Mouse (Mus musculus): ENCODE results near the gene Bcl9. TPM values are rescaled to one million over a fixed set of nuclear protein-coding genes. Genes with fewer than 3 reads are reported as not detected.

Gene Bcl9
- total RNA-seq, 4 experiments from 2014 or later, result 43.1 to 54.8 (median 50.6) TPM

DNA sequence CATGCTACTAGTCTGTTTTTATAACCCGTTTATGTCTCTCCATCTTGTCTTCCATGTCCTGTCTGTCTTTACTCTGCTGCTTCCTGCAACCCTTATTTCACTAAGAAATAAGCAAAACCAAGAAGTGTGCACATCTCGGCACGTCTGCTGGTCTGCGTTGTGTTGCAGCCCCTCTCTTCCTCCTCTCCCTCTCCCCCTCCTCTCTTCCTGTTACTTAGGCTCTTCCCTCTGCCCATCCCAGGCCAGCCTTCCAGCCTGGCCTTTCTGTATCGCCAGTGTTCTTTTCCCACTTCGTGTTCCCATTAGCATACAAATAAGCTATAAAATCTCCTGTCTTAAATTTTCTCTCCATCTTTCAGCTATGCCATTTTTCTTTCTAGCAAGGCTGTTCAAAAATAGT is 117.2 kb downstream of the Bcl9 start:
- DNase-seq (ENCODE audit: low spot score in 2 of 2), result no peak

DNA sequence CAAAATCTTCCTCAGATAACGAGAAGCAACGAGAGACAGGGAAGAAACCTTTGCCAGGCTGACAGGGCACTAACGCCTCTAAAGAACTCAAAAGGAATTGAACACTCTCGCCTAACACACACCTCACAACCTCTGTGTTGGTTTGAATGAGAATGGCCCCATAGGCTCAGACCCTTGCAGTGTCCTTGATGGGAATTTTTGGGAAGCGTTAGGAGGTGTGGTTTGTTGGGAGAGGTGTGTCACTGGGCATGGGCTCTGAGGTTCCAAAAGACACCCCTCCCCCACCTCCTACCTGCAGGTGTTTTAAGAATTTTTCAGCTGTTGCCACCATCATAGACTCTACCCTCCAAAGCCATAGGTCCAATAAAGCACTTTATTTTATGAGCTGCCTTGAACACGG is 118.8 kb downstream of the Bcl9 start:
- no peak for DNase-seq (ENCODE audit: low spot score in 2 of 2)

DNA sequence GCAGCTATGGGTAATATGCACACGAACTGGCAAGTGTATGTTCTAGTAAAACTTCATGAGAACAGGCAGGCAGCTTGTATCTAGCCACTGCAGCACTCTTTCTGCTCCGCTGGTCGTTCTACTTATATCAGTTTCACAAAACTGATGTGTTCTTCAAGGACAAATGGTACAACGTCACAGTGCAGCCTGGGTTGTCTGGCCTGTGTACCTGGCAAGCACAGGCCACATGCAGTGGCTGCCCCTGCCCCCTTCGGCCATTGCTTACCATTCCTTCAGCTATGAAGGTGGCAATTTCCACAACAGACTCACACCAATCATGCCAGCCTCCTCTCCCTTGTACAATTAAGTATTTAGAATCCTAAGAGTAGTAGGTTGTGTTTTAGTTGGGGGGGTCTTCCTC is 125.1 kb downstream of the Bcl9 start:
- no peak for DNase-seq (ENCODE audit: low spot score in 2 of 2)

DNA sequence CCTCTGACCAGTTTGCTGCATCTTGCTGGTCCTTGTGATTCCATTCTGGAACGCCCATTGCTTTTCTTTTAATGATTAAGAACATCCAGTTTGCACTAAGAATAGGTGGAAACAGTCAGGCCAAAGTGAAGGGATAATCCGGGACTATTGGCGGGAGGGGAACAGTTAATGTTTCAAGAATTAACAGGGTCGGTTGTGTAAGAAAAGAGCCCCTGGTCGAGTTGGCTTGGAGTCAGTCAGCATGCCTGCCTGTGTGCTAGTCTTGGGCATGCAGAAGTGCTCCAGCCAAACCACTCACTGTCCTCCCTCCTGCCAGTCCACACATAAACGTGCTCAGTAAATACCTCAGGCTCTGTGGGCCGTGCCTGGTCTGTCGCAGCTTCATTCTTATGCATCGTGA is 125.5 kb downstream of the Bcl9 start:
- DNase-seq (ENCODE audit: low spot score in 2 of 2), result no peak

DNA sequence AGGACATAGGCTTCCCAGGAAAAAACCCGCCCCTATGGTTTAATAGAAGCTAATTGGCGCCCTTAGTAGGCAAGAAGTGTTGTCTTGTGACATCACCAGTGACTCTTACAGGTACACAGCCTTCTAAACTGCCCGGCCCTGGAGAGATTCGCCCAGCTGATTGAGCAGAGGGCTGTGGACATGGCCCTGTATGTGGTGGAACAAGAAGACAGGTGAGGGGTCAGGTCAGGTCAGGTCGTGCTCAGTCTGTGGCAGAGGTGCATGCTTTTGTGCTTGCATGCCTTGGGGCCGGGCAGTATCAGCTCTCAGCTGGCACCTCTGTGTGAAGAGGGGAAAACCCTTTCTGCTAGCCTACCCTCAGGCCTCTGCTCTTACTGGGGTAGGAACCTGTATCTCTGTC is 126.2 kb downstream of the Bcl9 start:
- no peak for DNase-seq (ENCODE audit: low spot score in 2 of 2)

DNA sequence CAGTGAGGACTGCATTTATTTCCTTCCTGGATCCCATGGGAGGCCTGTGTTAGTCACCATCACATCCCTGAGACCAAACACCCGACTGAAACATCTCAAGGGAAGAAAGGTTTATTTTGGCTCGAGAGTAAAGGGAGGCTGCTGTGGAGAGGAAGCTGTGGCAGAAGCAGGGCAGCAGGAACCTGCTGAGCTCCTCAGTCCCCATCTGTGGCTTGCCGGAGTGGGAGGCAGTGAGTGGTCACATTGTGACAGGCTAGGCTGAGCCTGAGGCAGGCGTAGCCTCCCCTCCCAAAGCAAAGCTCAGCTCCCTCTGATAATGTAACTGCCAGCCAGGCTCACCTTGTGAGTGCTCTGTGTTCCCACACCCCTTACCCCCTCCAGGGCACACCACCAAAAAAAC is 130.6 kb downstream of the Bcl9 start:
- DNase-seq (ENCODE audit: low spot score in 2 of 2), result no peak

DNA sequence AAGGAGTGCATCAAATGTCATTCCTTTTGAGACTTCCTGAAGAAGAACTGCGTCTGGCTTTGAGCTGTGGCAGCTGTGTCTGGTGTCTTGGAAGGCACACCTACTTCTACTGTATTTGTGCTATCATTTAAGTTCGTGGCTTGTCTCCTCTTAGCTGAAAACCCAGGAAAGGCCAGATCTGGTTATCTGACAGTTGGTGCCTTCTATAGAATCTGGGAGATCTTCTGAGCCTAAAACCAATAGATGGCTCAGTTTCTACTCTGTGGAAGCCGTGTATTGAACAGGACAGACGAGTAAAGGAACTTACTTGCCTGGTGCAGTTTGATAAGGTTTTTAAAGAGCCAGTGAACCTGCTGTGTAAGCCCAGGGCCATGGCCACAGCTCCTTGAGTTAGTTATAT is 133.2 kb downstream of the Bcl9 start:
- peak in 1 of 2 experiments; percentile 2 for DNase-seq (ENCODE audit: low spot score in 2 of 2)

DNA sequence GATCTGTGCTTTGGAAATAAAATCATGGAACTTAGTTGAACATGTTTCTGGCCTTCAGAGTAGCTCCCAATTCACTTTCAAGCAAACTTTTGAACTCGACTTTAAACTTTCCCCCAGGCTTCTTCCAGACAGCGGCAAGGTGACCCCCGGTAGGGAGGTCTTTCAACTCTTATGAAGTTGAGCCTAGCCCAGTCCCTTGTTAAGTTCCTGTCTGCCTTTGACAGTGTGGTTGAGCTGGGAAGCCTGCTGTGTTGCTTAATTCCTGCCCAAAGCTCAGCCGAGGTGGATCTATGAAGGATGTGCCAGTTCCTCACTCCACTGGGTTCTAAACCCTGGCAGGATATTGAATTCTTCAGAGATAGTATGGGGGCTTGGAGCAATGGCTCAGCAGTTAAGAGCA is 135.9 kb downstream of the Bcl9 start:
- peak in 1 of 2 experiments; percentile 1 for DNase-seq (ENCODE audit: low spot score in 2 of 2)

DNA sequence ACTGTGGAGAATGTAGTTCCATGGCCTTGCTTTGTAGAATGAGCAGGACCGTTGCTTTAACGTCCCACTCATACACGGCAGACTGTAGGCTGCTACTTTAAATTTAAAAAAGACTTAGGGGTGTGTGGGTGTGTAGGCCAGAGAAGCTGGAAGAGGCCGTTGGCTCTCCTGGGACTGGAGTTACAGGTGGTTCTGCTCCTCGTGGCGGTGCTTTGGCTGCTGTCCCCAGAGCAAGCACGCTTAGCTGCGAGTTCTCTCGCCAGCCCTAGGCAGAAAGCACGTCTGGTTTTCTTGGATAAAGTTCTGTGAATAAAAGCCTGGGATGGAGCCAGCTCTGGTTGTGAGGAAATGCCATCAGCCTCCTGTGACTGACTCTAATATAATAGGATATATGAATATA is 136.8 kb downstream of the Bcl9 start:
- peak in 1 of 2 experiments; percentile 48 for DNase-seq (ENCODE audit: low spot score in 2 of 2)

DNA sequence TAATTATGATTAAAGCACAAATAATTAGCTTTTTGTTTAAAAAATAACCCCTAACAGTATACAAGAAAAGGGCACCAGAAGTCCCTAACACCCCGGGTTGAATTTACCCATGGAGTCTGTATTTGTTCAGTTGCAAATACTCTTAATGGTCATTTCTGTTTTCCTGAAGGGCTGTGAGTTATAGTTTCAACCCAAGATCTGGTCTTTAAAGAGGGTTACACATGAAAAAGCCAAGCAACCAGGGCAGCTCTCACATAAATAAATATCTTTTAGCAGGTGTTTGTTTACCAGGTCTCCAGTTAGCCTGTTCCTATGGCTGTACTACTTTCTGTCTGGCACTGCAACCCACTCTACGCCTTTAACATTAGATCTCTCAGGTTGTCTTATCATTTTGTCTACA is 137.7 kb downstream of the Bcl9 start:
- DNase-seq (ENCODE audit: low spot score in 2 of 2), result no peak

DNA sequence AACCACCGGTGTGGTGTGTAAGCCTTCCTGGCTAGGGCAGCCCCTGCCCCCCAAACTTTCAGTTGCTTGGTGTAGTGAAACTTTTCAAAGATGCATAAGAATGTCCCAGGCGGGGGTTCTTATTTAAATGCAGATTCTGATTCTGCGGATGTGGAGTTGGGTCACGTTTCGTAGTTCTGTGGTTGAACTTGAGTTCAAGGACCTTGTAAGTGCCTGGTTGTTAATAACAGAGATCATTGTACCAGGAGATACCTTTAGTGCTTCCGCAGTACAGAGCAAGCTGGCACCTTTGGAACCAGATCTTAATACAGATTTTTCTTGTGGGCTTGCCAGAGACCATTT is 138.2 kb downstream of the Bcl9 start:
- DNase-seq (ENCODE audit: low spot score in 2 of 2), result no peak

DNA sequence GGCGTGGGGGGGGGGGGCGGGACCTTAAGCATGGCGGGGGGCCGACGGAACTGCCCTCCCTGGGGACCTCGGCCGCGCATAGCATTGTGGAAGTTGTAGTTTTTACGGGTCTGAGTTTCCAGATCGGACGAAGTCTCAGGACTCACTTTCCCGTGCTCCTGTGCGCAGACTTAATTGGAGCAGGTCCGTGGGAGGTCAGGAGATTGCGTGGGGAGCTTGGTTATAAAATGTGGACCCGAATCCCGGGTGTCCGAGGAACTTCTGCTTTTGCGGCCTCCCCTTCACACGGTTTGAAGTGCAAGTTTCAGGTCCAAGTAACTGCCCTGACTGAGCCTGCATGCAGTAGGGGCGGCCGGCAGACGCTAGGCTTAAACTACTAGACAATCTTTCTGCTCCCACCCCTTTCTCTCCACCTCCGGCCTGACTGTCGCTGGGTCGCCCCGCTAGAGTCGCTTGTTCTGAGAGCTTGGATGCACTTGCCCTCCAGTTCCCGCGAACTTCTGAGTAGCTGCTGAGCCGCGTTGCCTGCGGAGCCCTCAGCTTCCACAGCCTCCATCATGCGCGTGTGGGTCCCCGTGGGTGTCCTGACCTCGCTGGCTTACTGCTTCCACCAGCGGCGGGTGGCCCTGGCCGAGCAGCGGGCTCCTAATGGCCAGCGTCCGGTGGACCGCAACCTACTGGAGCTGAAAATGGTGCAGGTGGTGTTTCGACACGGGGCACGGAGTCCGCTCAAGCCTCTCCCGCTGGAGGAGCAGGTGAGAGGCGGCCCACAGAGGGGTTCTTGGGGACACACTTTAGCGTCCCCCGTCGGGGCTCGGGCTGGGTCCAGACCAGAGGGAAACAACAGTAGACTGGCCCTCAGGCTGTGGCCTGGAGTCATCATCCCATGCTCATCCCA is 138.9 kb downstream of the Bcl9 start, which contains the start of gene Acp6:
Gene Acp6 (plus strand): TSS at position 167 of the 898 bp plus-strand sequence.
- DNase-seq (ENCODE audit: low spot score in 2 of 2), result peak; percentile 79 to 93

DNA sequence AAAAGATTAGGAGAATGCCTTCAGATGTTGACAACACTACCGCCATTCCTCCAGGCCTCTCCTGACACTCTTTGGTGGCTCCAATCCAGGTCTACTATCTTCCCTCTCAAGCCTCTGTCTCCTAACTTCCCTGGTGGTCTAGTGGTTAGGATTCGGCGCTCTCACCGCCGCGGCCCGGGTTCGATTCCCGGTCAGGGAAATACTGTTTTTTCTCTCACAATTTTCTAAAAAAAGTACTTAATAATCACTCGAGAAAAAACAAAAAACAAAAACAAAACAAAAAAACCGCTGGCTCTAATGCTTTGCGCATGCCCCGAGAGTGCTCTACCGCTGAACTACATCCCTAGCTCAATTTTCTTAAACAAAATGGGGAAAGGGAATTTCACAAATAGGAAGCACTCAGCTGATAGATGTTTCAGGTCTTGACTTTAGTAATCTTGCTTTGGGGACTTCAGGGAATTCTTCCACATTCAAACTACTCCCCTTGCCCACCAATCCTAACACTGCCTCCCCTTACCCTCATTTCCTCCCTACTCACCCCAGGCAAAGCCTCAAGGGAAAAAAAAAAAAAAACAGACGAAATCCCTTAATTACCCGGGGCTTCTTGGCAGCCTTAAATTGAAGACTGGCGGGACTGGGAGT is 139.6 kb downstream of the Bcl9 start:
- DNase-seq (ENCODE audit: low spot score in 2 of 2), result peak; percentile 74 to 96

DNA sequence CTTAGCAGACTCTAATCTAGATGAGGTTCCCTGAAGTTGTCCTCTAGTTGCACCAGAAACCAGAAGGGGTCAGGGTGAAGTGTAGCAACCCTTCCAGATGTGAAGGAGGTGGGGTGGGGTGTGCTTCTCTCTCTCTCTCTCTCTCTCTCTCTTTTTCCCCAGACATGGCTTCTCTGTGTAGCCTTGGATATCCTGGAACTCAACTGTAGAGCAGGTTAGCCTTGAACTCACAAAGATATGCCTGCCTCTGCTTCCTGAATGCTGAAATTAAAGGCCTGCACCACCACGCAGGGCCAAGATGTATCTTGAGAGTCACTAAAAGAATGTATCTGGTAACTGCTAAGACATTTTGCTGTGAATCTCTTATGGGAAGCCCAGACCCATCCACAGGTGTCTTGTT is 140.4 kb downstream of the Bcl9 start:
- DNase-seq (ENCODE audit: low spot score in 2 of 2), result no peak

DNA sequence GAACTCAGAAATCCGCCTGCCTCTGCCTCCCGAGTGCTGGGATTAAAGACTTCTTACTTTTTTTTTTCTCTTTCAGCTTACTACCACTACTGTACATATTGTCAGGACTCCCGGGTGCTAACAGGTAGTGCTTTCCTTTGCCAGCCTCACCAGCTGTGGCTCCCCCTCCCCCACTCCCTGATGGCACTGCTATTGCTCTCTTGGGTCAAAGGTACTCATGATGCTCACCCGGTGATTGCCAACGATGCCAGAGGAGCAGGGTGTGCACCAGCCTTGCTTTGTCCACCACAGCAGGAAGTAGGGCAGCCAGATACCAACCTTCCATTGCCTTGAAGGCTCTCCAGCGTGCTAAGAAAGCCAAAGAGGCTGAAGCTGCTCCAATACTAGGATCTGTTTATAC is 141.3 kb downstream of the Bcl9 start:
- no peak for DNase-seq (ENCODE audit: low spot score in 2 of 2)

Other genes starting within 250 kb of the Bcl9 start
- gene Acp6, start 139.1 kb downstream of the Bcl9 start, total RNA-seq (2022), result 10 to 100 TPM; 23.2 to 35.5 (median 27.6) TPM
- gene Olfr1402, start 124.1 kb upstream of the Bcl9 start, total RNA-seq (2022), result not detected